Mouse (Mus musculus): ENCODE measurements around the gene Ret. TPM values are rescaled to one million over a fixed set of nuclear protein-coding genes. Genes with fewer than 3 reads are reported as not detected.

Ret gene
- polyA plus RNA-seq, 1 experiment from 2014 or later: 0.73 TPM

DNA sequence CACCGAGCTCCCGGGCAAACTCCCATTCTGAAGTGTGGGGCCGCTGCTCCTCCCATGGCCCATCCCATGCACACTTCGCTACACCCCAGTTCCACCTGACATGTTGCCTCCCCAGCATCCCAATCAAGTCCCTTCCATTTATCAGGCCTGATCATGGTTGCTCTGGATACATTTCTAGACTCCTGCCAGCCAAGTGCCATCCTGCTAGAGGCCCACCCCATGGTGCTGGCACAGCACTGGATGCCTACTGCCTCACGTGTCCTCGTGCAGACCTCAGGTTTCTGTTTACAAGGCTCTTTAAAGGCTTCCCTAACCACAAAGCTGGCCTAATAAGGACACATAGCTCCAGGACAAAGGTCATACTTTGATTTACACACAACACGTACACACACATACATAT lies 26.1 kb downstream of the Ret start:
- WGBS: 87% methylated on average over 7 of the region's 7 CpGs
- Histone ChIP-seq H3K36me3 (no peaks in the 10 kb centered on the region), H3K4me1 (no peaks in the 10 kb centered on the region), H3K27ac (no peak overlapping the region), H3K4me2 (no peak overlapping the region), H3K27me3 (no peaks in the 10 kb centered on the region), H3K9ac (no peak overlapping the region), H3K4me3 (no peak overlapping the region), H3K9me3 (no peaks in the 10 kb centered on the region)
- no peak for ATAC-seq (ENCODE audit: insufficient number of reproducible peaks, low FRiP score, low TSS enrichment, low read depth)

DNA sequence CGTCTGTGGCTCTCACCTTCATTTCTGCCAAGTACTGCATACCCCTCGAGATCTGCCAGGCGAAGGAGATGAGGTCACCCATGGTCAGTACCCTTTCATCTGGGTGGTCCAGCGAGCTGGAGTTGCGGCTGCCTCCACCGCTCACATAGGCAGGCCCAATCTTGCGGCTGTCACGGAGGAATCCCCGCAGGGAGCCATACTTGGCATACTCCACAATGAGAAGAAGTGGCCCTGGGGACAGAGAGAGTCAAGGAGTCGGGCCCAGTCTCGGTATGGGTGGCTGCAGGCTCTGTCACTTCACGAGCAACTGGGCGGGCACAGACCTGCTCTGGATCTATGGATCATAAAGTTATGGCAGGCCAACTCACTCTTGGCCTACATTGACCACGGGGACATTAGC lies 29.4 kb downstream of the Ret start:
- ATAC-seq (ENCODE audit: insufficient number of reproducible peaks, low FRiP score, low TSS enrichment, low read depth): no peak
- H3K9me3 ChIP-seq: no peaks in the 10 kb centered on the region
- no peak overlapping the region for H3K4me3 ChIP-seq
- no peak overlapping the region for H3K9ac ChIP-seq
- H3K27ac ChIP-seq: no peak overlapping the region
- no peaks in the 10 kb centered on the region for H3K4me1 ChIP-seq
- no peak overlapping the region for H3K4me2 ChIP-seq
- no peaks in the 10 kb centered on the region for H3K36me3 ChIP-seq
- 79% methylated on average over 14 of the region's 14 CpGs for WGBS
- H3K27me3 ChIP-seq: no peaks in the 10 kb centered on the region

DNA sequence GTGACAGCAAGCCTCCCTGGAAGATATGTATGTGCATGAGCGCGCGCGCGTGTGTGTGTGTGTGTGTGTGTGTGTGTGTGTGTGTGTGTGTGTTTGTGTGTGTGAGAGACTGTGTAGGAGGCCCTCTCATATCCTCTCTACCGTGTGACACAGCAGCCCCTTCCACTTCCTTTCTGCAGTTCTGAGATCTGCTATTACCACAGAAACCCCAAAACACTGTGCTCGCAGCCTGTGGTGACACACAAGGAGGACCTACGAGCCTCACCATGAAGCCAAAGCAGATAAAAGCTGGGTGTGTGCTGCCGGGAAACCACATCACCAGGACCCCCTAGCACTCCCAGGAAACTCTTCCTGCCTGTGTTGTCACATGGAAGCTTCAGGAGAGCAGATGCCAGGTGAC lies 30.5 kb downstream of the Ret start:
- WGBS: 88% methylated on average over 9 of the region's 9 CpGs
- H3K27ac ChIP-seq: no peak overlapping the region

DNA sequence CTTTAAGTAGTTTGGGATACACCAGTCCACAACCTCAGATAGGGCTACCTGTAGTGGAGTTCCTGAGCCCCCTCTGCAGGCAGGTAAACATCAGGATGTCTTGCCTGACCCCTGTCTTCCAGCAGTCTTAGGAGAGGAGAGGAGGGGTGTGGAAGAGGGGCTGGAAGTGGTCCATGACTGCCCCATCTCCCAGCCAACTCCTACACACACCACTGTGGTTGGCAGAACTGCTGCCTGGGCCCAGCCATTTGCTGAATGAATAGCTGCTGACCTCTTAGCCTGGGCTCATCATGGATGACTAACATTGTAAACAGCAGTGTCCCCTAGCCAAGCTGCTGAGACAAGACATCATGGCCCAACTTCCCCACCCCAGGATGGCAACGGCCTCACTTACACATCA lies 32.0 kb downstream of the Ret start:
- no peaks in the 10 kb centered on the region for H3K9me3 ChIP-seq
- H3K4me2 ChIP-seq: no peak overlapping the region
- no peaks in the 10 kb centered on the region for H3K36me3 ChIP-seq
- no peak overlapping the region for H3K9ac ChIP-seq
- no peak for ATAC-seq (ENCODE audit: insufficient number of reproducible peaks, low FRiP score, low TSS enrichment, low read depth)
- H3K4me3 ChIP-seq: no peak overlapping the region
- 89% methylated on average over 1 of the region's 1 CpGs for WGBS
- no peaks in the 10 kb centered on the region for H3K4me1 ChIP-seq
- no peak overlapping the region for H3K27ac ChIP-seq
- H3K27me3 ChIP-seq: no peaks in the 10 kb centered on the region

More for the DNA sequence above, 30.5 kb downstream of the Ret start:
- H3K9me3 ChIP-seq: no peaks in the 10 kb centered on the region
- no peaks in the 10 kb centered on the region for H3K36me3 ChIP-seq
- ATAC-seq (ENCODE audit: insufficient number of reproducible peaks, low FRiP score, low TSS enrichment, low read depth): no peak
- no peak overlapping the region for H3K9ac ChIP-seq
- H3K4me2 ChIP-seq: no peak overlapping the region
- H3K27me3 ChIP-seq: no peaks in the 10 kb centered on the region
- H3K4me3 ChIP-seq: no peak overlapping the region
- no peaks in the 10 kb centered on the region for H3K4me1 ChIP-seq

- no peaks in the 10 kb centered on the region for H3K9me3 ChIP-seq
- H3K4me3 ChIP-seq: no peak overlapping the region
- no peaks in the 10 kb centered on the region for H3K4me1 ChIP-seq
- H3K4me2 ChIP-seq: no peak overlapping the region
- H3K27ac ChIP-seq: no peak overlapping the region
- 54% methylated on average over 8 of the region's 8 CpGs for WGBS
- no peaks in the 10 kb centered on the region for H3K36me3 ChIP-seq
- no peak for ATAC-seq (ENCODE audit: insufficient number of reproducible peaks, low FRiP score, low TSS enrichment, low read depth)
- no peak overlapping the region for H3K9ac ChIP-seq
- H3K27me3 ChIP-seq: no peaks in the 10 kb centered on the region
These were observed 32.8 kb downstream of the Ret start for GRCm38 (mm10) chr6:118164691-118165090.

GRCm38 (mm10) chr6:118163086-118163485 lies 34.4 kb downstream of the Ret start:
- no peak overlapping the region for H3K4me3 ChIP-seq
- no peaks in the 10 kb centered on the region for H3K4me1 ChIP-seq
- H3K36me3 ChIP-seq: no peaks in the 10 kb centered on the region
- no peak for ATAC-seq (ENCODE audit: insufficient number of reproducible peaks, low FRiP score, low TSS enrichment, low read depth)
- no peaks in the 10 kb centered on the region for H3K9me3 ChIP-seq
- H3K4me2 ChIP-seq: no peak overlapping the region
- H3K27ac ChIP-seq: no peak overlapping the region
- H3K27me3 ChIP-seq: no peaks in the 10 kb centered on the region
- no peak overlapping the region for H3K9ac ChIP-seq
- WGBS: 88% methylated on average over 2 of the region's 2 CpGs

DNA sequence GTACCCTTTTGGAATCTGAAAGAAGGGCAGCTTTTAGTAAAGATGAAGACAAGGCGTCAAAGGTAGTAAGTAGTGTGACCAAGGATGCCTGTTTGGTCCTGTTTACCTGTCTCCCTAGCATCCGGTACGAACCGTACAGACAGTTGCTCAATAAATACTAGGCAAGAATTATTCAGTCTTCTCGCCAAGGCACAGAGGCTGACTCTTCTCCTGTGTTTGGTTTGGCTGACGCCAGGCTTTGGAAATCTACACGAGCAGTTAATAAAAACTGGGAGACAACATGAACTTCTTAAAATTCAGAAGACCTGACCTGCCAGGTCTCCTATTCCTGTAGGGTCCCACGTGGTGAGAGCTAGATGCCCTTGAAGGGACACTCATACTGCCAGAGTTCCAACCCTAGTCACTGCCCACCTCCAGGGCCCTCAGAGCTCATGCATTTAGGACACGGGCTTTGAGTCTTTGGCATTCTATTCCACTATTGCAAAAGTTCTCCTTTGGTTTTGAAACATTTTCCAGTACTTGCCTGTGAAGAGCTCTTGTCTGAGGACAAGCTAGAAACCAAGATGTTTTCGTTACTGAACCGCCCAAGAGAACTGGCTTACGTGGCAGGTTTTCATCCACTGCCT lies 34.9 kb downstream of the Ret start:
- ATAC-seq (ENCODE audit: insufficient number of reproducible peaks, low FRiP score, low TSS enrichment, low read depth): no peak
- Histone ChIP-seq H3K9ac (no peak overlapping the region), H3K27me3 (no peaks in the 10 kb centered on the region), H3K27ac (no peak overlapping the region), H3K4me3 (no peak overlapping the region), H3K4me1 (no peaks in the 10 kb centered on the region), H3K4me2 (no peak overlapping the region), H3K36me3 (no peaks in the 10 kb centered on the region), H3K9me3 (no peaks in the 10 kb centered on the region)
- 85% methylated on average over 12 of the region's 12 CpGs for WGBS

DNA sequence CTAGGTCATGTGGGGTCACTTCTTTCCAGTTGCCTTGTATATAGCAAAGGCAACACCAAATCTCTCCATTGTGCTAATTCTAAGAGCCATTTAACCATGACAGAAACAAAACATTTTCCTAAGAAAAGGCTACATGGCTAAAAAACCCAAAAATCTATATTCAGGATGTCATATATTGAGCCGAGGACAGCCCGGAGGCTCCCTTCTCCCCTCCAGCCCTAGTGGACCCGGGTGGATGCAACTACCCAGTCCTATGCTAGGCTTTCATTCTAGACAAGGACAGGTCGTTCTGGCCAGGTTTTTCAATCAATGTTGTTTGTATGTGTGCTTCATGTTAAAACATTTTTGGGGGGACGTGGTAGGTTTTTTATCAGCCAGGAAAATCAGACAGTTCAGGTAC lies 44.4 kb downstream of the Ret start:
- no peak overlapping the region for H3K9ac ChIP-seq
- H3K36me3 ChIP-seq: no peaks in the 10 kb centered on the region
- WGBS: 82% methylated on average over 5 of the region's 5 CpGs
- H3K27ac ChIP-seq: no peak overlapping the region
- no peak for ATAC-seq (ENCODE audit: insufficient number of reproducible peaks, low FRiP score, low TSS enrichment, low read depth)
- no peaks in the 10 kb centered on the region for H3K9me3 ChIP-seq
- no peak overlapping the region for H3K4me3 ChIP-seq
- H3K4me1 ChIP-seq: no peaks in the 10 kb centered on the region
- no peaks in the 10 kb centered on the region for H3K27me3 ChIP-seq
- no peak overlapping the region for H3K4me2 ChIP-seq

- Histone ChIP-seq H3K27ac (no peak overlapping the region), H3K4me1 (no peaks in the 10 kb centered on the region), H3K9me3 (no peaks in the 10 kb centered on the region), H3K9ac (no peak overlapping the region), H3K4me2 (no peak overlapping the region), H3K27me3 (no peaks in the 10 kb centered on the region), H3K36me3 (no peaks in the 10 kb centered on the region), H3K4me3 (no peak overlapping the region)
- ATAC-seq (ENCODE audit: insufficient number of reproducible peaks, low FRiP score, low TSS enrichment, low read depth): no peak
- WGBS: 72% methylated on average over 8 of the region's 8 CpGs
These were observed 46.5 kb downstream of the Ret start for GRCm38 (mm10) chr6:118150988-118151387.

DNA sequence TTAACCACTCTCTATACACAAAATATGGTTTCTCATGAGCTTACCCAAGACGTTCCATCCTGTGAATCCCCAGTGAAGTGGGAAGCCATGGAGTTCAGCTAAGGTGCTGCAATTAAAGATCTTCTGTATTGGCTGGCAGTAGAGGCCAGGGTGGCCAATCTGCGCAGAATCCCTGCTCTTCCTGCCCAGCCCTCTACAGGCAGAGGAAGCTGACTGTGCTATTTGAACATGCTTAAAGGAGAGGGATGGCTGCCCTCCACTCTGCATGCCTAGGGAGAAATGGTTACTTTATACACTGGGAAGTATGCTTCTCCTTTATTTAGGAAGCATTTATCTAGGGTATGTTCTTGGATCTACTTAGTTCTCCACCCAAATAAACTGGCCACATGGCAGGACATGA lies 47.0 kb downstream of the Ret start:
- H3K9me3 ChIP-seq: no peaks in the 10 kb centered on the region
- no peak overlapping the region for H3K9ac ChIP-seq
- ATAC-seq (ENCODE audit: insufficient number of reproducible peaks, low FRiP score, low TSS enrichment, low read depth): no peak
- H3K4me2 ChIP-seq: no peak overlapping the region
- no peaks in the 10 kb centered on the region for H3K36me3 ChIP-seq
- WGBS: 82% methylated on average over 2 of the region's 2 CpGs
- H3K4me1 ChIP-seq: no peaks in the 10 kb centered on the region
- no peaks in the 10 kb centered on the region for H3K27me3 ChIP-seq
- H3K27ac ChIP-seq: no peak overlapping the region
- no peak overlapping the region for H3K4me3 ChIP-seq

GRCm38 (mm10) chr6:118150128-118150527 lies 47.4 kb downstream of the Ret start:
- H3K27me3 ChIP-seq: no peaks in the 10 kb centered on the region
- no peak for ATAC-seq (ENCODE audit: insufficient number of reproducible peaks, low FRiP score, low TSS enrichment, low read depth)
- H3K36me3 ChIP-seq: no peaks in the 10 kb centered on the region
- H3K4me2 ChIP-seq: no peak overlapping the region
- H3K27ac ChIP-seq: no peak overlapping the region
- WGBS: 85% methylated on average over 4 of the region's 4 CpGs
- H3K4me3 ChIP-seq: no peak overlapping the region
- H3K9ac ChIP-seq: no peak overlapping the region
- no peaks in the 10 kb centered on the region for H3K4me1 ChIP-seq
- H3K9me3 ChIP-seq: no peaks in the 10 kb centered on the region

- no peak overlapping the region for H3K27ac ChIP-seq
These were observed 56.6 kb downstream of the Ret start for GRCm38 (mm10) chr6:118140961-118141360.

More at GRCm38 (mm10) chr6:118140961-118141360, 56.6 kb downstream of the Ret start:
- H3K27me3 ChIP-seq: no peaks in the 10 kb centered on the region
- no peaks in the 10 kb centered on the region for H3K36me3 ChIP-seq
- H3K4me3 ChIP-seq: no peak overlapping the region
- no peak overlapping the region for H3K9ac ChIP-seq
- H3K9me3 ChIP-seq: no peaks in the 10 kb centered on the region
- ATAC-seq (ENCODE audit: insufficient number of reproducible peaks, low FRiP score, low TSS enrichment, low read depth): no peak
- 78% methylated on average over 6 of the region's 6 CpGs for WGBS
- H3K4me2 ChIP-seq: no peak overlapping the region
- H3K4me1 ChIP-seq: no peaks in the 10 kb centered on the region

Data from limb, embryonic 15.5 days (tissue).